Mouse (Mus musculus) hindbrain, embryonic 13.5 days (tissue): ENCODE results near the gene Trim13. TPM values are rescaled to one million over a fixed set of nuclear protein-coding genes. Genes with fewer than 3 reads are reported as not detected.
"Not testable (repeated sequence)": the region's sequence is repeated elsewhere in the genome, so short reads cannot be mapped to it uniquely, and the experiment has no call there.

Experiments used
- ATAC-seq: fragments of 200-750 bp; cut with Nextera tagmentation; 2 replicates; pipeline ENCODE4 v1.8.0; 2017; ENCODE audit warnings: moderate TSS enrichment; ENCODE audit not compliant: low FRiP score
- H3K27ac ChIP-seq: fragments of 300-500 bp; sonication (generic); 2 replicates; pipeline ENCODE4 v1.5.1; 2015; ENCODE audit warnings: inconsistent platforms, mild to moderate bottlenecking, moderate library complexity
- H3K27me3 ChIP-seq: fragments of 300-500 bp; sonication (generic); 2 replicates; pipeline ENCODE4 v1.6.1; 2015; ENCODE audit warnings: mild to moderate bottlenecking, inconsistent platforms
- H3K36me3 ChIP-seq: fragments of 300-500 bp; sonication (generic); 2 replicates; pipeline ENCODE4 v1.6.1; 2015; ENCODE audit warnings: mild to moderate bottlenecking, inconsistent platforms
- H3K4me1 ChIP-seq: fragments of 300-500 bp; sonication (generic); replicated peaks from 2 replicates; pipeline ENCODE4 v1.6.1; 2015; ENCODE audit warnings: inconsistent platforms
- H3K4me2 ChIP-seq: fragments of 300-500 bp; sonication (generic); 2 replicates; pipeline ENCODE4 v1.6.1; 2015; ENCODE audit warnings: inconsistent platforms, mild to moderate bottlenecking, moderate library complexity
- H3K4me3 ChIP-seq: fragments of 300-500 bp; sonication (generic); 2 replicates; pipeline ENCODE4 v1.5.1; 2015; ENCODE audit warnings: mild to moderate bottlenecking, inconsistent platforms
- H3K9ac ChIP-seq: fragments of 300-500 bp; sonication (generic); 2 replicates; pipeline ENCODE4 v1.6.1; 2015; ENCODE audit warnings: mild to moderate bottlenecking, inconsistent platforms
- H3K9me3 ChIP-seq: fragments of 300-500 bp; sonication (generic); 2 replicates; pipeline ENCODE4 v1.6.1; 2016; ENCODE audit warnings: inconsistent platforms
- WGBS: fragments of 180-500 bp; shearing (Covaris S2); methylation state at CpG from one replicate; pipeline ENCODE4 v1.1.7; 2015; 5-methylcytosine and 5-hydroxymethylcytosine counted together
- polyA plus RNA-seq: library from polyadenylated mRNA; unstranded; fragments of >200 nt; fragmentation: Nextera tagmentation; extraction: Ambion mirVana; gene quantifications from 2 replicates; pipeline ENCODE4 v1.2.1, GENCODE M21; 2015

Gene Trim13
- polyA plus RNA-seq, 1 experiment from 2014 or later: 58.8 TPM

DNA sequence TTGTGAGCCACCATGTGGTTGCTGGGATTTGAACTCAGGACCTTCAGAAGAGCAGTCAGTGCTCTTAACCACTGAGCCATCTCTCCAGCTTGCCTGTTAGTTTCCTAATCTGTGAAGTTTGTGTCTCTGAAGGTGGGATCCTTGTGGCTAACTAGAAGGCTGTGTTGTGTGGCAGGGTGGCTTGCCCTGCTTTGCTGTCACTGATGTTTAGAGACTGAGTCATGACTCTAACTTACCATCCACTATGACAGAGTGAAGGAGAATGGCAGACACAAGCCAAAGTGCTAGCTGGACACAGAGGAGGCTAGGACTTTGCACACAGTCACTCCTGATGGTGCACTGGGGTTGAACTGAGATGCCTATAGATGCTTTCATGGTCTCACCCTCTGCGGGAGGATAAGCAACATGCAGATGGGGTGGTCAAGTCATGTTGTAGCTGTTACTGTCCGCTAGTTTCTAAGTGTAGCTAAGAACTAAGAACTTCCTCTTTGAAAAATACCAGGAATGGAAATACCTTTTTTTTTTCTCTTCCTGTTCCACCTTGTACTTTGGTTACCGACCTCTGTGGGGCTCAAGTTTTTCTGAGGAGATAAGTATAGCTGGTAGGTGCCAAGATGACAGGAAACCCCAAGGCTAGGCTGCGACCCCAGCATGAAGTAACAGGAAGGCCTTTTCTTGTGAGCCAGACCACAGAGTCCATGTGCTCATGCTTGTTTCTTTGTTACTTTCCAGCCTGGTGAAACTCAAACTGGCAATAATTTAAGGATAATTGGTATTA, 8.6 kb upstream of the Trim13 start:
- WGBS: 91% methylated on average over 4 of the region's 4 CpGs
- no peak overlapping the region for H3K9ac ChIP-seq
- no peak for ATAC-seq
- no peaks in the 10 kb centered on the region for H3K9me3 ChIP-seq
- no peak overlapping the region for H3K4me3 ChIP-seq
- H3K27me3 ChIP-seq: no peaks in the 10 kb centered on the region
- H3K4me1 ChIP-seq: no peaks in the 10 kb centered on the region
- no peak overlapping the region for H3K27ac ChIP-seq
- H3K4me2 ChIP-seq: no peak overlapping the region
- H3K36me3 ChIP-seq: no peaks in the 10 kb centered on the region

DNA sequence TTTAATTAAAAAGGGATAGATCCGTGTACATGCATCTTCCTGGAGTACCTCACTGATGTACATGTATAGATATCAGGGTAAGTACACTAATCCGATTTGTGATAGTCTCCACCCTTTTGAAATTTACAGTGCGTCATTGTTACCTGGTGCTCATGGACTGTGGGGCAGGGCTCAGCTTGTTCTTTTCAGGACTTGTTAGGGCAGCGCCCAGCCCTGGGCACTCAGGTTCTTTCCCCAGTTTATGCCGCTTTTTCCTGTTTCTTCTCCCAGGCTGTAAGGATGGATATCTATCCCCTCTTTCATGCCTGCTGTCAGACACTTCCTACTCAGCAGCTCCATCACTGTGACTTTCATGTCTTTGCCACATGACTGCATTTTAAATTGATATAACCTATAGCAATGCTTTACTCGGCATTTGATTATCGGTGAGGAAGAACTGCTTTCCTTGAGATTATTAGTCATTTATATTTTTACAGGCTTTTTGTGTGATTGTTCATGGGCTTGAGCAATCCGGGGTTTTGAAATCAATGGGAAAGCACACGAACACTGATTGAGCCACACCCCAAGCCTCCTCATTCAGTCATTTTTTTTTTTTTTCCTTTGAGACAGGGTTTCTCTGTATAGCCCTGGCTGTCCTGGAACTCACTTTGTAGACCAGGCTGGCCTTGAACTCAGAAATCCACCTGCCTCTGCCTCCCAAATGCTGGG, 1.2 kb upstream of the Trim13 start:
- no peak overlapping the region for H3K4me2 ChIP-seq
- H3K27ac ChIP-seq: no peak overlapping the region
- WGBS: 91% methylated on average over 9 of the region's 9 CpGs
- H3K9ac ChIP-seq: no peak overlapping the region
- H3K4me1 ChIP-seq: peaks cover 18% of the 10 kb centered on the region
- no peaks in the 10 kb centered on the region for H3K9me3 ChIP-seq
- no peak overlapping the region for H3K4me3 ChIP-seq
- H3K36me3 ChIP-seq: peaks cover 3% of the 10 kb centered on the region
- ATAC-seq: no peak
- H3K27me3 ChIP-seq: no peaks in the 10 kb centered on the region

- Histone ChIP-seq H3K9ac (peak overlapping the region; percentile 91), H3K27me3 (no peaks in the 10 kb centered on the region), H3K4me3 (peak overlapping the region; percentile 80), H3K4me1 (peaks cover 38% of the 10 kb centered on the region), H3K4me2 (peak overlapping the region; percentile 75), H3K9me3 (no peaks in the 10 kb centered on the region), H3K36me3 (peaks cover 17% of the 10 kb centered on the region), H3K27ac (peak overlapping the region; percentile 89)
- ATAC-seq: peak; percentile 95
- 6% methylated on average over 44 of the region's 44 CpGs for WGBS
Measured at GRCm38 (mm10) chr14:61599057-61599806, 1.2 kb downstream of the Trim13 start.

GRCm38 (mm10) chr14:61601348-61601747, 3.3 kb downstream of the Trim13 start:
- Histone ChIP-seq H3K27ac (no peak overlapping the region), H3K27me3 (no peaks in the 10 kb centered on the region), H3K4me3 (peak overlapping the region; percentile 80), H3K36me3 (peaks cover 36% of the 10 kb centered on the region), H3K4me2 (peak overlapping the region; percentile 75), H3K9ac (0 out of 2 replicates have a peak overlapping the region, but pooled peaks have one; percentile 74), H3K9me3 (no peaks in the 10 kb centered on the region), H3K4me1 (peaks cover 38% of the 10 kb centered on the region)
- 93% methylated on average over 9 of the region's 9 CpGs for WGBS
- no peak for ATAC-seq

DNA sequence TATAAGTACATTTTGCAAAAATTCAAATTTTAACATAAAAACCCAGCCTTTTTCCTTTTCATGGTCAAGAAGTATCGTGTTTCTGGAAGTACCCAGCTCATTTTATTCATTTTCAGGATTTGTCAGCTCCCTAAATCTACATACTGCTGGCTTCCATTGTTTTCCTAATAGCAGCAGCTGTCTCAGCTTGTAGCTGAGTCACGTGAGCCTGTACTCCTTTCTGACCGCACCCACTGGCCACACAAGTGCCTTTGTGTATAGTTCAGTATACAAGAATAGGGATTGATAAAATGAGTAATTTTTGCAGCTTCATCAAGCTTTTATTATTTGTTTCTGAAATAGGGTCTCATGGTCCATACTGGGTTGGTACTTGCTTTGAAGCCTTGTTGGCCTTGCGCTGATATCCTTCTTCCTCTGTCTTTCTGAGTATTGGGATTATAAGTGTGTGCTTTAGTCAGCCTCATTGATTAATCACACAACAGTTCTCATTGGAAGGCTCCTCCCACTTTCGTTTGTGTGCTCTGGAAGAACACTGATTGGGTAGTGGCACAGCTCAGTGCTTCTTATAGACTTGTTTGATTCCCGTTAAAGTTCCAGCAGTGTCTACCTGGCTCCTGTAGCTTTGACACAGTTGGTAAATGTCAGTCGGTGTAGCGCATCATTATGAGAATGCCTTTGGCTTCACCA, 5.2 kb downstream of the Trim13 start:
- Histone ChIP-seq H3K36me3 (peaks cover 52% of the 10 kb centered on the region), H3K27ac (0 out of 2 replicates have a peak overlapping the region, but pooled peaks have one; percentile 12), H3K4me1 (peaks cover 41% of the 10 kb centered on the region), H3K9ac (no peak overlapping the region), H3K27me3 (no peaks in the 10 kb centered on the region), H3K4me2 (peak overlapping the region; percentile 26), H3K4me3 (no peak overlapping the region), H3K9me3 (no peaks in the 10 kb centered on the region)
- 66% methylated on average over 8 of the region's 8 CpGs for WGBS
- no peak for ATAC-seq

DNA sequence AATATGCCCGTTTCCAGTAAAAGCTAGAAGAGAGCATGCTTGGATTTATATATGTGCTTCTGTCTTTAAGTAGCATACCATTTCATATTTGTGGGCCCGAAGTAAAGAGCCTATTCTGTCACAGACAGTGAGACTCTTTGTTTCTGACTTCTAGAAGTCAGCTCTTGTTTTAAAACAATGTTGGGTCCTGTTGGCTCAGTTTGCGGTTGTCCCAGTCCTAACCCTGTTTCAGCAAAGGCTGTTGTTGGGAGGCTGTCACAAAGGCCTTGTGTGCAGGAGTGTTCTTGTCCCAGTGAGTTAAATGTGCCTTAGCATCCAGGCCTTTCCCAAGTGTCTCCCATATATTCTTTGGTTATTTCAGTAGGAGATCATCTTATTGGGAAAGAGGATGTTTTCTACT, 6.0 kb downstream of the Trim13 start:
- H3K9me3 ChIP-seq: no peaks in the 10 kb centered on the region
- no peak overlapping the region for H3K9ac ChIP-seq
- H3K36me3 ChIP-seq: peaks cover 52% of the 10 kb centered on the region
- H3K27ac ChIP-seq: no peak overlapping the region
- no peaks in the 10 kb centered on the region for H3K27me3 ChIP-seq
- H3K4me2 ChIP-seq: no peak overlapping the region
- no peak for ATAC-seq
- no peak overlapping the region for H3K4me3 ChIP-seq
- peaks cover 41% of the 10 kb centered on the region for H3K4me1 ChIP-seq
- WGBS: 81% methylated on average over 3 of the region's 3 CpGs

DNA sequence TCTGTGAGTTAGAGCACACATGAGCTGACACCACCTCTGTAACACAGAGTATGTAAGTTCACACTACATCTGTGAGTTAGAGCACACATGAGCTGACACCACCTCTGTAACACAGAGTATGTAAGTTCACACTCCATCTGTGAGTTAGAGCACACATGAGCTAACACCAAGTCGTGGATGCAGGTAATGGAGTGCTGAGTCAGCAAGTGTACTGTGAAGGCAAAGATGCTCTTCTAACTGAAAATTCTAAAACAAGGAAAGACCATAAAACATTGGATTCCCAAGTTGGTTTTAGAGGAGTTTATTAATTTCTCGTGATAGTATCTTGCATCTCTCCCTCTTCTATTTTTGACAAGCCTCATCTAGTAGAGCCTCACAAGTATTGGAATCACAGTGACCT, 8.0 kb downstream of the Trim13 start:
- WGBS: 91% methylated on average over 2 of the region's 2 CpGs
- not testable (repeated sequence) for H3K4me2 ChIP-seq, H3K9ac ChIP-seq, H3K27me3 ChIP-seq, ATAC-seq, H3K4me3 ChIP-seq, H3K9me3 ChIP-seq, H3K27ac ChIP-seq
- peaks cover 31% of the 10 kb centered on the region for H3K4me1 ChIP-seq
- peaks cover 52% of the 10 kb centered on the region for H3K36me3 ChIP-seq

DNA sequence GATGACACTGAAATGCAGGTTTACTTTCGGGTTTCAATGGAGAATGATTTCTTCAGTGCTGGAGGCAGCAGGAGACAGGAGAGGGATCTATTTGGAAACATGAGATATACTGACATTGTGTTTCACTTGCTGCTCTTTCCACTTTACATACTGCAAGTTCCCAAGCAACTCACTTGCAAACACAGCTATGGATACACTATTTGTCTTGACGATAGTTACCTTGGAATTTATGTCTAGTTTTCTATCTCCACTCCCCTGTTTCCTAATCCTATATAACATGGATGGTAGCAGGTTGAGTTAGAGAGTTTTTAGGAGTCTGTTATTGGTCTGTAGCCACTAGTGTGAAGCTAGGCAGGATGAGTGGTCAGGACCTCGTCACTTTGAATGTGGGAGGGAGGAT, 9.1 kb downstream of the Trim13 start, which contains the start of gene Kcnrg:
TSS of gene Kcnrg (plus strand) at position 301 of the 400 bp plus-strand sequence.
- ATAC-seq: no peak
- no peak within 1 kb of the TSS for H3K4me3 ChIP-seq
- no peak within 1 kb of the TSS for H3K27ac ChIP-seq
- no peaks in the 10 kb centered on the region for H3K9me3 ChIP-seq
- peaks cover 53% of the 10 kb centered on the region for H3K36me3 ChIP-seq
- no peaks in the 10 kb centered on the region for H3K27me3 ChIP-seq
- peaks cover 21% of the 10 kb centered on the region for H3K4me1 ChIP-seq
- H3K9ac ChIP-seq: no peak within 1 kb of the TSS
- no peak within 1 kb of the TSS for H3K4me2 ChIP-seq
- 87% methylated on average over 3 of the region's 3 CpGs for WGBS

DNA sequence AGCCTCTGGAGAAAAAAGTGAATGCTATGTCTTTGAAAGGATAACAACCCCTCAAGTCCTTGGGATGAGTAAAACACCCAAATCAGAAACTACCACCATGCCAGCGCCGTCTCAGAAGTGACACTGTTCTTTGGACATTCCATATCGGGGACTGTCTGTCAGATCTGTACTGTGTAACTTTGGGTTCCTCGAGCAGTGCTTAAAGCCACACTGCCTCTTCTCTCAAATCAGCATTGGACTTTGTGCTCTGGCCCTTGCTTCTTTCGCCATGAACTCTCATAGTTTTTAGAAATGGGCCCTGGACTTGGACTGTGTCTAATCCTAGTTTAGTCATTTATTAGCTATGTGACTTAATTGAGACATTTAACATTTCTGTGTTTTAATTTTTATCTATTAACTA, 13.7 kb downstream of the Trim13 start:
- no peak overlapping the region for H3K9ac ChIP-seq
- peaks cover 3% of the 10 kb centered on the region; the same call in 1 of the 2 replicates for H3K4me1 ChIP-seq
- H3K27ac ChIP-seq: no peak overlapping the region
- ATAC-seq: no peak
- peaks cover 29% of the 10 kb centered on the region for H3K36me3 ChIP-seq
- H3K4me3 ChIP-seq: no peak overlapping the region
- WGBS: 92% methylated on average over 5 of the region's 5 CpGs
- no peaks in the 10 kb centered on the region for H3K27me3 ChIP-seq
- no peaks in the 10 kb centered on the region for H3K9me3 ChIP-seq
- H3K4me2 ChIP-seq: no peak overlapping the region

DNA sequence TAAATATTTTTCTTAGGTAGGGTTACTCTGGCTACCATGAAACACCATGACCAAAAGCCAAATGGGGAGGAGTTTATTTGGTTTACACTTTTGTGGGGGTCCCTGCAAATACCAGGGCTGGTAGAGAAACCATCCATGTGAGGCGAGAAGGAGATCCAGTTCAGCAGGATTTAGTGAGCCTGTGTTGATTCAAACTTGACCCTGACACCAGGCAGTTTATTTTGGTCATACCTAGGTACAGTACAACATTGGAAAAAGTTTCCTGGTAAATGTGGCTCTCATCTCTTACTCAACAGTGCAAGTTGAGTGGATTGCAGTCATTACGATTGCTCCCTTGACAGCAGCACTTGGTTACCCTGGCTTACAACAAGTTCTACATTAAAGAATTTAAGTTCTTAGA, 15.3 kb downstream of the Trim13 start:
- no peak overlapping the region for H3K4me2 ChIP-seq
- no peaks in the 10 kb centered on the region for H3K27me3 ChIP-seq
- no peak overlapping the region for H3K27ac ChIP-seq
- ATAC-seq: no peak
- no peak overlapping the region for H3K9ac ChIP-seq
- H3K36me3 ChIP-seq: peaks cover 18% of the 10 kb centered on the region
- no peaks in the 10 kb centered on the region for H3K4me1 ChIP-seq
- H3K9me3 ChIP-seq: no peaks in the 10 kb centered on the region
- 98% methylated on average over 2 of the region's 2 CpGs for WGBS
- H3K4me3 ChIP-seq: no peak overlapping the region

DNA sequence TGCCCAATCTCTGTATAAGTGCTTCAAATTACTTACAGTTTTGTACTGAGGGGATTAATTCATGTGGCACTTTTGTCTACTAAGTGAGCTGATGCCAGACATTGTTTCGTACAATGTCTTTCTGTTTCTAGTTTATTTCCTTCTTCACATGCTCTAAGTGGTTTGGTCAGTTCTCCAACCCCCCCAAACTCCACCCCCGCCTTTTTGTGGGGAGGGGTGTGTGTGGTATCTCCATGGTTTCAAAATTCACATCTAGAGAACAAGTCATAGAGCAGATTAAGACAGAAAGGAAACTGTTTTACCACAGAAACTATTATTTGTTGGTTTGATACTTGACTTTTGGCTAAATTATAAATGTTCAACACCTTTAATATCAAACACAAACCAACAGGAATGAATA, 22.3 kb downstream of the Trim13 start:
- Histone ChIP-seq H3K27me3 (no peaks in the 10 kb centered on the region), H3K27ac (no peak overlapping the region), H3K4me2 (no peak overlapping the region), H3K36me3 (no peaks in the 10 kb centered on the region), H3K4me3 (no peak overlapping the region), H3K9ac (no peak overlapping the region), H3K4me1 (no peaks in the 10 kb centered on the region), H3K9me3 (no peaks in the 10 kb centered on the region)
- WGBS: 90% methylated on average over 2 of the region's 2 CpGs
- no peak for ATAC-seq

DNA sequence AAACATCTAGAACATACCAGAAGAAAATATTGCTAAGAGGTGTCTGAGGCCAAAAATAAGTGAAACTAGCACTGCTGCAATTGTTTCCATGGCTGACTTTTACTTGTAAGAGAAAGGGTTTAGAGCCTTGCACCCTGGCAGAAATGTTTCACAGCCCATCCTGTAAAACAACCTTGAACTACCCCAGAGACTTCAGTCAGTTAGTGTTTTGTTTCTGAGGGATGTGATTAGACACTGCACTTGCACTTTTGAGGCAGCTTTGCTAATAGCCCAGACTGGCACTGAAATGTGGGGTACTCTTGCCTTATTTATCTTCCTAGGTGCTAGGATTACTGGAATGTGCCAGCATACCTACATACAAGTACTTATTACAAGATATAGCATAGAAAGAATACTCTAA, 37.9 kb downstream of the Trim13 start:
- no peaks in the 10 kb centered on the region for H3K27me3 ChIP-seq
- H3K4me1 ChIP-seq: no peaks in the 10 kb centered on the region
- no peaks in the 10 kb centered on the region for H3K9me3 ChIP-seq
- no peak overlapping the region for H3K27ac ChIP-seq
- H3K36me3 ChIP-seq: peaks cover 5% of the 10 kb centered on the region; the same call in 1 of the 2 replicates
- no peak overlapping the region for H3K9ac ChIP-seq
- no peak overlapping the region for H3K4me2 ChIP-seq
- H3K4me3 ChIP-seq: no peak overlapping the region
- ATAC-seq: no peak
